Mouse (Mus musculus): Measurements from ENCODE around the gene Gng7.
A peak's percentile ranks its signal among the peaks of the same experiment; 100 is the strongest.

DNA sequence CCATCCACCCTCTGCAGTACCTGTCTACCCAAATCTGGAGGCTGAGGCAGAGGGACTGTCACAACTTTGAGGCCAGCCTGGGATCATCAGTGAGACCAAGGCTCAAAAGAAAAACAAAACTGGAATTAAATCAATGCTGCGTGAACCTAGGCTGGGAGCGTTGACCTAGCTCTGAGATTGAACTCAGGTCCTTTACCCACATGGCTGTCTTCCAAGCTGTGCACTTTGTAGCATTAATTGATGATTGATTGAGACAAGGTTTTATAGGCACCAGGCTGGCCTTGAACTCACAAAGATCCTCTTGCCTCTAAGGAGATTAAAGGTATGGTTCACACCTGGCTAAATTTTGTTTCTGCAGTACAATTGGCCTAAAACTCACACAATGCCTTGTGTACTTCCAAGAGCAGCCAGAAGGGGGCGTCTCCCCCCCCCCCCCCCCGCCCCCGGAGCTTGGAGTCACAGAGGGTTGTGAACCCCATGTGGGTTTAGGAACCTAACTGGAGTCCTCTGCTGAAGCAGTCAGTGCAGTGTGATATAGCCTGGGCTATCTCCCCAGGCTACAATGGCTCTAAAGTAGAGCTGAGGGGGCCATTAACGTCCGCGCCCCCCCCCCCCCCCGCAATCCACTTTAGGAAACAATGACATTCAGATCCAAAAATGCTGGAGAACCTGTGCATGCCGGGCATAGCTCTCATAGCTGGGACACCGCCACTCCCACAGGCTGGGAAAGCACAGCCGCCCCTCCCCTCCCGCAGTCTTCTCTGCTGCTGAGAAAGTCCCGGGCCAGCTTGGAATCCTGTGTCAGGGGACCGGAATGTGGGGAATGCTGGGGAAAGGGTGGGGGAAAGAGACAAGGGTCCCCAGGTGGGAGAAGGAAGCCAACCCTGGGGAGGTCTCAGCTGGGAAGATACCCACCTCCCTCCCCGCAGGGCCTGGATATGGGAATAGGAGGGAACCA is 53.9 kb downstream of the Gng7 start:
- TF ChIP-seq CTCF (IDR thresholded peaks at IDR 0.05) (peak; percentile 81), POLR2A (IDR thresholded peaks at IDR 0.05; ENCODE audit: insufficient read depth, low read depth, low read length) (no peak)
